In genomic region chr4:120342658-120343057, GRCm38 (mm10) we compare ENCODE assay signal across 15 mouse cellular contexts. TPM values are rescaled to one million over a fixed set of nuclear protein-coding genes. Genes with fewer than 3 reads are reported as not detected.
"Had no signal": no experiment of that assay in that cellular context is flagged by ENCODE, and none has a peak within 500 bp of the region (broad histone marks: within the 10 kb centered on the region; RNA-seq: fewer than 3 reads in every experiment).

No protein-coding gene starts in this region.

- ATAC-seq: midbrain, embryonic 16.5 days had no signal

- DNase-seq: lung, adult 18-20 months; lung, embryonic 14.5 days; lung, postnatal 10 days; lung, postnatal 4 days; midbrain, embryonic 14.5 days; retina, postnatal 1 day; right cerebral cortex, adult 18-20 months; right cerebral cortex, postnatal 25 days; right cerebral cortex, postnatal 4 days; spleen, adult 18-20 months; thymus, adult 18-20 months; thymus, postnatal 14 days; thymus, postnatal 36 days had no signal

RNA-seq across cellular contexts. Expression of gene Foxo6, which starts 55.5 kb away (rescaled TPM):
- total RNA-seq: megakaryocyte-erythroid progenitor cell, adult 5-6 weeks had no signal
